Mouse (Mus musculus) heart, adult 2 months (tissue): ENCODE data around the gene Kalrn. TPM values are rescaled to one million over a fixed set of nuclear protein-coding genes. Genes with fewer than 3 reads are reported as not detected.

Experiments used
- DNase-seq, 2 experiments: peaks; one replicate each; pipeline ENCODE4 v3.0.0; 2021
- H3K27ac ChIP-seq: fragments of 200-600 bp; 2 replicates; pipeline ENCODE4 v1.8.1; 2022
- H3K27me3 ChIP-seq: fragments of 200-500 bp; 2 replicates; pipeline ENCODE4 v1.6.1; 2012; ENCODE audit warnings: mild to moderate bottlenecking, low read length, inconsistent platforms, mixed read lengths; ENCODE audit not compliant: control insufficient read depth, insufficient read depth
- H3K36me3 ChIP-seq: fragments of 200-500 bp; 2 replicates; pipeline ENCODE4 v1.6.1; 2012; ENCODE audit warnings: low read length, inconsistent platforms; ENCODE audit not compliant: control insufficient read depth, insufficient read depth
- H3K4me1 ChIP-seq: fragments of 200-500 bp; 2 replicates; pipeline ENCODE4 v1.6.1; 2011; ENCODE audit warnings: low read length; ENCODE audit not compliant: control insufficient read depth, insufficient read depth
- H3K4me3 ChIP-seq: fragments of 200-600 bp; 2 replicates; pipeline ENCODE4 v1.8.1; 2022
- H3K79me2 ChIP-seq: fragments of 200-500 bp; replicated peaks from 2 replicates; pipeline ENCODE4 v1.6.1; 2012; ENCODE audit warnings: mild to moderate bottlenecking, inconsistent platforms, low read length, moderate library complexity, mixed read lengths; ENCODE audit not compliant: control insufficient read depth, insufficient read depth
- H3K9ac ChIP-seq: fragments of 200-500 bp; 2 replicates; pipeline ENCODE4 v1.6.1; 2012; ENCODE audit warnings: low read depth, mild to moderate bottlenecking, control low read depth, inconsistent platforms, low read length, mixed read lengths
- CTCF ChIP-seq: fragments of 200-600 bp; IDR thresholded peaks from 2 replicates; pipeline ENCODE4 v1.8.1; 2022; ENCODE audit warnings: antibody characterized with exemption, mild to moderate bottlenecking, moderate library complexity
- EP300 ChIP-seq: fragments of 200-500 bp; IDR thresholded peaks from 2 replicates; pipeline ENCODE4 v1.6.1; 2011; ENCODE audit warnings: low read depth, low read length, control low read depth; ENCODE audit not compliant: insufficient read depth
- POLR2A ChIP-seq: fragments of 200-500 bp; IDR thresholded peaks from 2 replicates; pipeline ENCODE4 v1.6.1; 2011; ENCODE audit warnings: mild to moderate bottlenecking, low read depth, low read length, control low read depth; ENCODE audit not compliant: insufficient read depth
- WGBS: fragments of 180-500 bp; shearing (Covaris S2); methylation state at CpG from one replicate; pipeline ENCODE4 v1.1.7; 2018; 5-methylcytosine and 5-hydroxymethylcytosine counted together
- intact Hi-C: fragments of 180-260 bp; cut with DNase I; formaldehyde crosslinking; loops from one replicate; pipeline ENCODE4 v1.15.1; 2025
- polyA plus RNA-seq: library from polyadenylated mRNA; depleted of rRNA; stranded (reverse); fragments of >200 nt; gene quantifications from 2 replicates; pipeline ENCODE4 v1.2.3, GENCODE M21; 2012
- total RNA-seq, 2 experiments: library from RNA; stranded (reverse); gene quantifications; 2 replicates each; pipeline ENCODE4 v1.2.3; 2021

The Kalrn gene
- total and polyA plus RNA-seq, 3 experiments: 8.2 to 31.8 (median 26.1) TPM

DNA sequence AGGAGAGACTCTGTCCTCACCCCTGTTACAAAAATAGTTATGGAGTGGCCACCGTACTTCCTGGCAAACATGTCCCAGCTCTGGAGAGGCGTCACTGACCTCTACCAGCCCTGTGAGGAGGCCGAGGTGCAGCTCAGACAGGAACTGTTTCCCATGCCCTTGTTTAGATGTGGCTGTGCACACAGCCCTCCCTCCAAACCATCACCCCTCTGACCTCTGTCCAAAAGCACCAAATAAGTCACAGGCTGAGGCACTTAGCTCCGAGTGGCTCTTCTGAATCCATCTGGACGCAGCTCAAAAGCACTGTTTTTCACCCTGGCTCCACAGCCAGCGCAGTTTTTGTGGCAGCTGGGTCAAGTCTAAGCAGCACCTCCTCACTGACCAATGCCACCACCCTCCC, 220.6 kb downstream of the Kalrn start:
- intact Hi-C loops: no loop called here
- Histone ChIP-seq H3K4me1 (peaks cover 12% of the 10 kb centered on the region), H3K27me3 (no peaks in the 10 kb centered on the region), H3K79me2 (no peaks in the 10 kb centered on the region), H3K4me3 (no peak overlapping the region), H3K27ac (peak overlapping the region; percentile 83), H3K36me3 (peaks cover 8% of the 10 kb centered on the region), H3K9ac (no peak overlapping the region)
- TF ChIP-seq EP300: peak; percentile 82
- TF ChIP-seq CTCF: no peak
- TF ChIP-seq POLR2A: peak; percentile 52; the same call in 1 of the 2 replicates
- 19% methylated on average over 6 of the region's 6 CpGs for WGBS
- DNase-seq: peak; percentile 55 to 85

DNA sequence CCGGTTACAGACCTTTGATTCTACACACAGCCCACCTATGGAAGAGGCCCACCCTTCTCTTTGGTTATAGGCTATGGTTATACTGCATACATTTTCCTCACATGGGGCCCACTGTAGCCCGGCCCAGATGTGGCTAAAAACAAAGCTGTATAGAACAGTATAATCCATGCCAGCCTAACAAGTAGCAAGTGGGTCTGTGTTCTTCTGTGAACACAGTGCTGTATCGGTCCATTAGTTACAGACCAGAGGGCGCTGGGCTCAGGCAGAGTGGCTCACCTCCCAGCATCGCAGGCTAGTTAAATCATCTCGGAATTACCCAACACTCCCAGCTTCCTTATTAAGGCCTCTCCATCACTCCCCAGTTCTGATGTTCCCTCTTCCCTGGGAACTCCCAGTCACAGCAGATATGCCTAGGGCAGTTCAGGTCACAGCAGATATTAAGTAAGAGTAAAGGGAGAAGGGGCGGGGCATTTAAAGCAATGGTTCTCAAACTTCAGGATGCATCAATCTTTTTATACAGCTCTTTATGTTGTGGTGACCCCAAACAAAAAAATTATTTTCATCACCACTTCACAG, 221.7 kb downstream of the Kalrn start:
- Histone ChIP-seq H3K9ac (no peak overlapping the region), H3K36me3 (peaks cover 8% of the 10 kb centered on the region), H3K79me2 (no peaks in the 10 kb centered on the region), H3K27me3 (no peaks in the 10 kb centered on the region), H3K4me3 (no peak overlapping the region), H3K4me1 (peaks cover 15% of the 10 kb centered on the region), H3K27ac (peak overlapping the region; percentile 83)
- intact Hi-C loops: loop anchor here (2.0 kb wide), 1 partner anchor 19 kb away; no protein-coding TSS in a partner anchor
- WGBS: 68% methylated on average over 7 of the region's 7 CpGs
- no peak for TF ChIP-seq CTCF
- no peak for TF ChIP-seq POLR2A
- no peak for TF ChIP-seq EP300
- DNase-seq: no peak

DNA sequence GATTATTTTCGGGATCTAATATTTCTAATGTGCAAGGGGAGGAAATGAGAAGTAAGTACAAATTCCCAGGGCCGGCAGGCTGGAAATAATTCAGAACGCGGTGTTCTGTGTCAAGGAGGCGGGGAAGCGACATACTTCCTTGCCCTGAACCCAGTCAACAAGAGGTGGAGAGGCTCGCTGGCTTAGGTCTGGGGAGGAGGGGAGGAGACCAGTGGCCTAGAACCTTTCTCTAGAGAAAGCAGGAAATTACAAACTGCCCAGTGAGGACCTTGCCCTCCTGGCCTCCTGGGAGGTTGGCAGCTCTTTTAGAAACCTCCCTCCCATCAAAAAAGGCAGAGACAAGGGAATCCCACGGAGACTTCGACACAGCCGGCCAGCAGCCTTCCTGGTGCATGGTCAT, 225.8 kb downstream of the Kalrn start:
- peak; percentile 90 for TF ChIP-seq EP300
- TF ChIP-seq CTCF: no peak
- TF ChIP-seq POLR2A: 0 out of 2 replicates have a peak, but pooled peaks have one; percentile 40
- Histone ChIP-seq H3K27ac (peak overlapping the region; percentile 22), H3K9ac (no peak overlapping the region; the same call in 1 of the 2 replicates), H3K4me1 (peaks cover 19% of the 10 kb centered on the region), H3K4me3 (no peak overlapping the region), H3K36me3 (peaks cover 5% of the 10 kb centered on the region), H3K27me3 (no peaks in the 10 kb centered on the region), H3K79me2 (no peaks in the 10 kb centered on the region)
- DNase-seq: peak; percentile 57 to 61
- WGBS: 41% methylated on average over 10 of the region's 10 CpGs
- intact Hi-C loops: loop anchor here (1.0 to 5.0 kb wide), 2 partner anchors 110 to 146 kb away; no protein-coding TSS in a partner anchor

DNA sequence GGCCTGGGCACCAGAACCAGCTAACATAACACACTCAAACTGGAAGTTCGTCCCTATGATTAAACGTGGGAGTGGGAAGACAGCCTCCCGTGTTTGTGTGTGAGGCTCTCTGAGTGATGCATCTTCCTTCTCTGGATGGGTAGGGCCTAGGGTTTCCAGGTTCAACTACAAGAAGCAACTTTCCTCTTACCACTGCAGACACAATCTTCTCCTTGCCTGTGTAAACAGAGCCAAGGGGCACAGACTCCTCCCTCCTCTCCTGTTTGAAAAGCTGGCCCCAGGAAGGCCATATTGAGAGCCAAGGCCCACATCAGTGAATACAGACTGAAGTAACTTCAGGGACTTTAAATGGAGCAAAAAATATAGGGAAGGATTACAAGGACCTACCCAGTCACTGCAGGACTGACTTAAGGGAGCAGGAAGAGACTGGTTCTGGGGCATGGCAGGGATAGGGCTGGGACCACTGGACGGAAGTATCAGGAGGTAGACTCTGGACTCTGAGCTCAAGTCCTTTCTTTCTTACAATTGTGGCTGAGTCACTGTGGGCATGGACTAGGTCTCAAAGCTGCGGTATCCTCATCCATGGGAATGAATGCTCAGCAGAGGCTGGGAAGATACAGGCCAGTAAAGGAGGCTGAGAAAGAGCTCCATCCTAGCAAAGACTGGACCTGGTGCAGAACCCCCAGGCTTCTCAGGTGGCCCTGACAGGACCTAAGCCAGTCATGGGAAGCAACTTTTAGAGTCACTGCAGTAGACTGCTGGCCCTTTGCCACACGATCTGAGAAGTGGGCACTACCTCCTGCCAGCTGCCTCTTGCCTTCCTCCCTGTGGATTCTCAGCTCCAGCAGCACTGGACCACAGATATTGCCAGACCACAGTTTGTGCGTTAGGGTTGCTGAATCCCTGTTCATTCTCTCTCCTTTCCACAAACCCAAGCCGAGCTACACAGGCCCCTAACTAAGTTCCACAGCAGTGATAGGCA, 228.1 kb downstream of the Kalrn start:
- no peak for TF ChIP-seq POLR2A
- no peak for TF ChIP-seq EP300
- TF ChIP-seq CTCF: no peak
- DNase-seq: no peak
- no peak overlapping the region; the same call in 1 of the 2 replicates for H3K27ac ChIP-seq
- no peak overlapping the region for H3K4me3 ChIP-seq
- no peaks in the 10 kb centered on the region for H3K27me3 ChIP-seq
- 83% methylated on average over 8 of the region's 8 CpGs for WGBS
- no peaks in the 10 kb centered on the region for H3K79me2 ChIP-seq
- peaks cover 16% of the 10 kb centered on the region for H3K4me1 ChIP-seq
- no peaks in the 10 kb centered on the region; the same call in 1 of the 2 replicates for H3K36me3 ChIP-seq
- intact Hi-C loops: loop anchor here (1.0 to 5.0 kb wide), 6 partner anchors 112 to 357 kb away; partner anchors contain the start of gene Kalrn
- H3K9ac ChIP-seq: no peak overlapping the region

DNA sequence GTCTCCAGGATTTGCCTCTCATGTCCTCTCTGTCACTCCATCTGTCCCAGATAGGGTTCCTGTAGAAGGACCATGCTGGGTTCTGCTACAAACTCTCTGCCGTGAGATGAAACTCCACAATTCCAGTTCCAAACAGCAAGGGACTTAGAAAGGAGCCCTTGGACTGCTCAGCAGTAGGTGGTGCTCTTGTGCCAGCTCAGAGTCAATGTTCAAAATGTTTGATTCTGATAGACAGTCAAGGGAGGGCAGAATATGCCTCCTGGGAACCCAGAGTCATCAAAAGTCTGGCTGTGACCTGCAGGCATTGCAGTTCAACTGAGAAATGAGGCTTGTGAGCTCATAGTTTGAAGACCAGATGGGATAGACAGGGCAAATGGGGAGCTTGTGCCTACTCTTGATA, 229.4 kb downstream of the Kalrn start:
- H3K9ac ChIP-seq: no peak overlapping the region
- H3K36me3 ChIP-seq: no peaks in the 10 kb centered on the region; the same call in 1 of the 2 replicates
- H3K4me3 ChIP-seq: no peak overlapping the region
- WGBS: 36% methylated on average over 1 of the region's 1 CpGs
- H3K79me2 ChIP-seq: no peaks in the 10 kb centered on the region
- peaks cover 16% of the 10 kb centered on the region for H3K4me1 ChIP-seq
- DNase-seq: peak; percentile 45 to 66
- intact Hi-C loops: loop anchor here (1.0 to 5.0 kb wide), 5 partner anchors 123 to 358 kb away; partner anchors contain the start of gene Kalrn
- H3K27me3 ChIP-seq: no peaks in the 10 kb centered on the region
- TF ChIP-seq CTCF (peak; percentile 95), POLR2A (no peak), EP300 (peak; percentile 79)
- H3K27ac ChIP-seq: peak overlapping the region; percentile 20
